Mouse (Mus musculus): ENCODE data around the gene Setdb2.
"Not testable (repeated sequence)": the region's sequence is repeated elsewhere in the genome, so short reads cannot be mapped to it uniquely, and the experiment has no call there.

DNA sequence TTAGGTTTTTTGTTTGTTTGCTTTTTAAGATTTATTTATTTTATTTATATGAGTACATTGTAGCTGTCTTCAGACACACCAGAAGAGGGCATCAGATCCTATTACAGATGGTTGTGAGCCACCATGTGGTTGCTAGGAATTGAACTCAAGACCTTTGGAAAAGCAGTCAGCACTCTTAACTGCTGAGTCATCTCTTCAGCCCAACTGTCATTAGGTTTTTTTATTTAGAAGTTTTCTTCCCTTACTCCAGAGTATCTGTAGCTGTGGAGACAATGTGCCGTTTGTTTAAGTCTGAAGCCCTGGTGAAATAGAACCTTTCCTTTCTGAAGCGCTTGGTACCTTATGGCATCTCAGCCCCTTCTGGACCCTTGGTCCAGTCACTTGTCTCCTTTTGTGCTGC, 25.7 kb downstream of the Setdb2 start:
- not testable (repeated sequence) for TF ChIP-seq CTCF (conservative IDR thresholded peaks at IDR 0.05; ENCODE audit: low read length); POU5F1 (IDR thresholded peaks at IDR 0.05; ENCODE audit: borderline replicate concordance, low read length)

Data from E14TG2a.4 (cell line).